In the genomic region with DNA sequence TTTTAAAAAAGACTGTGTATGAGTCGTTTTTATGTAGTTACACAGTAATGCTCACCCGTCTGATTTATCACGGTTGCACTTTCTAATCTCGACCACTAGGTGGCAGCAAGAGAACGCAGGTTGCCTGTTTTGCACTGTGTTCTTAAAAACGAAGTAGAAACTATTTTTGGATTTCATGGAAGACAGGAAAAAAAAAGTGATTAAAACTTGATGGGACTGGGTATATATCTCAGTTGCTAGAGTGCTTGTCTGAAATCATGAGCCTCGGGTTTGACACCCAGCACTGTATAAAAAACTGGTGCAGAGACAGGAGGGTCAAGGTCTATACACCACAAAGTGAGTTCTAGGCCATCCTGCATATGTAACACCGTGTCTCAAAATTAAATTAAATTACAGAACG, we compare ENCODE assay signal across 7 mouse cellular contexts. TPM values are rescaled to one million over a fixed set of nuclear protein-coding genes. Genes with fewer than 3 reads are reported as not detected.
A peak's percentile ranks its signal among the peaks of the same experiment; 100 is the strongest.
DNase-seq lines count a peak whose midpoint lies in the region; ATAC-seq and TF ChIP-seq lines count a peak whose summit lies in the region.

No protein-coding gene starts in this region.

- 19% methylated on average over 9 of the region's 9 CpGs for WGBS in forebrain, embryonic 14.5 days
- WGBS in kidney, embryonic 15.5 days = 13% methylated on average over 9 of the region's 9 CpGs
- WGBS in lung, embryonic 15.5 days = 11% methylated on average over 9 of the region's 9 CpGs

- peak; percentile 29 for TF ChIP-seq CTCF in C2C12 (IDR thresholded peaks at IDR 0.05; ENCODE audit: control insufficient read depth, insufficient read depth, insufficient read length)

- H3K9ac ChIP-seq in forebrain, embryonic 14.5 days (ENCODE audit: low read length) = no peak overlapping the region
- H3K9ac ChIP-seq in kidney, embryonic 15.5 days = no peak overlapping the region
- no peak overlapping the region for H3K9ac ChIP-seq in lung, embryonic 15.5 days

- peak; percentile 84 for ATAC-seq in forebrain, embryonic 14.5 days
- ATAC-seq in kidney, embryonic 15.5 days (replicated peaks; ENCODE audit: low FRiP score) = 0 out of 2 replicates have a peak, but pooled peaks have one; percentile 52
- peak; percentile 52; the same call in 1 of the 2 replicates for ATAC-seq in lung, embryonic 15.5 days (ENCODE audit: borderline replicate concordance, extremely low read depth, low FRiP score, low TSS enrichment)

- H3K4me1 ChIP-seq in forebrain, embryonic 14.5 days (ENCODE audit: control insufficient read depth, insufficient read depth, low read length) = no peaks in the 10 kb centered on the region
- H3K4me1 ChIP-seq in kidney, embryonic 15.5 days = no peaks in the 10 kb centered on the region
- H3K4me1 ChIP-seq in lung, embryonic 15.5 days = peaks cover 5% of the 10 kb centered on the region; the same call in 1 of the 2 replicates

- no peak overlapping the region for H3K4me3 ChIP-seq in C2C12 (ENCODE audit: insufficient read depth, poor library complexity, severe bottlenecking)
- H3K4me3 ChIP-seq in forebrain, embryonic 14.5 days (ENCODE audit: low read depth, low read length) = no peak overlapping the region
- H3K4me3 ChIP-seq in kidney, embryonic 15.5 days (replicated peaks) = no peak overlapping the region
- no peak overlapping the region for H3K4me3 ChIP-seq in lung, embryonic 15.5 days

- no peaks in the 10 kb centered on the region for H3K27me3 ChIP-seq in C2C12 (ENCODE audit: control insufficient read depth, insufficient read depth, insufficient read length)
- no peaks in the 10 kb centered on the region for H3K27me3 ChIP-seq in forebrain, embryonic 14.5 days (replicated peaks; ENCODE audit: control insufficient read depth, insufficient read depth, low read length)
- no peaks in the 10 kb centered on the region for H3K27me3 ChIP-seq in kidney, embryonic 15.5 days
- no peaks in the 10 kb centered on the region for H3K27me3 ChIP-seq in lung, embryonic 15.5 days

- no peak overlapping the region for H3K27ac ChIP-seq in forebrain, embryonic 14.5 days (ENCODE audit: low read depth, low read length)
- H3K27ac ChIP-seq in kidney, embryonic 15.5 days = no peak overlapping the region
- H3K27ac ChIP-seq in lung, embryonic 15.5 days = no peak overlapping the region

- no peaks in the 10 kb centered on the region for H3K36me3 ChIP-seq in C2C12 (ENCODE audit: control insufficient read depth, insufficient read depth)
- no peaks in the 10 kb centered on the region for H3K36me3 ChIP-seq in forebrain, embryonic 14.5 days (ENCODE audit: control insufficient read depth, insufficient read depth, low read length)
- H3K36me3 ChIP-seq in kidney, embryonic 15.5 days = no peaks in the 10 kb centered on the region
- H3K36me3 ChIP-seq in lung, embryonic 15.5 days = no peaks in the 10 kb centered on the region

- H3K79me3 ChIP-seq in C2C12 (ENCODE audit: low read depth) = no peaks in the 10 kb centered on the region

- H3ac ChIP-seq in C2C12 (ENCODE audit: control insufficient read depth, insufficient read length, low read depth) = no peak overlapping the region

- H3K4me2 ChIP-seq in forebrain, embryonic 14.5 days (ENCODE audit: low read length) = no peak overlapping the region
- H3K4me2 ChIP-seq in kidney, embryonic 15.5 days = no peak overlapping the region
- no peak overlapping the region for H3K4me2 ChIP-seq in lung, embryonic 15.5 days

- H3K9me3 ChIP-seq in forebrain, embryonic 14.5 days (replicated peaks; ENCODE audit: control insufficient read depth, low read length) = no peaks in the 10 kb centered on the region
- no peaks in the 10 kb centered on the region for H3K9me3 ChIP-seq in kidney, embryonic 15.5 days (replicated peaks)
- no peaks in the 10 kb centered on the region for H3K9me3 ChIP-seq in lung, embryonic 15.5 days

- peak; percentile 82 for DNase-seq in 3T3-L1 (ENCODE audit: low read depth, low spot score)
- peak; percentile 37 for DNase-seq in brain, embryonic 18.5 days (ENCODE audit: low read depth, low spot score)
- peak; percentile 82 for DNase-seq in forebrain, embryonic 14.5 days (ENCODE audit: low spot score)
- DNase-seq in retina, adult 2 months (ENCODE audit: low read depth, low spot score) = peak; percentile 34

- H3K79me2 ChIP-seq in C2C12 (ENCODE audit: control insufficient read depth, insufficient read depth) = no peaks in the 10 kb centered on the region

TF ChIP-seq in C2C12, 6 proteins besides CTCF, POLR2A, EP300 and RAD21:
- TF ChIP-seq USF1 (IDR thresholded peaks at IDR 0.05; ENCODE audit: low read depth) (no peak), MAX (IDR thresholded peaks at IDR 0.05) (no peak), MYOD1 (IDR thresholded peaks at IDR 0.05; ENCODE audit: control insufficient read depth, insufficient read length, low read depth) (no peak), CEBPB (IDR thresholded peaks at IDR 0.05; ENCODE audit: low read depth) (no peak), FOSL1 (IDR thresholded peaks at IDR 0.05; ENCODE audit: insufficient read depth, low read length, poor library complexity, severe bottlenecking) (no peak), MYOG (IDR thresholded peaks at IDR 0.05; ENCODE audit: control insufficient read depth, extremely low read depth, insufficient read length) (no peak)

RNA-seq across cellular contexts. Expression of a gene that starts 22.6 kb away (rescaled TPM):
- polyA plus RNA-seq in C2C12 (2012; fragmentation: generic; extraction: Trizol) = 13.9 TPM
- polyA plus RNA-seq in forebrain, embryonic 14.5 days (2014; fragmentation: Nextera tagmentation; extraction: Ambion mirVana) = 149 and 156 TPM in 2 replicates
- 95.0 and 102 TPM in 2 replicates for polyA plus RNA-seq in kidney, embryonic 15.5 days (2015; fragmentation: Nextera tagmentation; extraction: Ambion mirVana)
- 92.0 and 94.9 TPM in 2 replicates for polyA plus RNA-seq in lung, embryonic 15.5 days (2015; fragmentation: Nextera tagmentation; extraction: Ambion mirVana)
